23 mouse cellular contexts compared by ENCODE assay signal in the genomic region with DNA sequence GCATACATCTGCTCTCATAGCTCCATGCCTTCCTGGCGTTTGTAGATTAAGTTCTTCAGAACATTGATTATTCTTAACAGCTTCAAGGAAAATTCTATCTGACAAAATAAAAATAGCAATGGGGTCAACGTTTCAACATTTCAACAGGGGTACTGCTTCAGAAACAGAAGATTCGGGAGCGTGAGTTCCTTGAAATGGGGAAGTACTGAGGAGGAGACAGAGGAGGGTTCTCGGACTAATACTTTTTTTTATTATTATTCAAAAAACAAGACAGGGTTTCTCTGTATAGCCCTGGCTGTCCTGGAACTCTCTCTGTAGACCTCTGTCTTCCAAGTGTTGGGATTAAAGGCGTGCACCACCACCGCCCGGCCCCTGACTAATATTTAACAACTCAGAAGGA.
"Had no signal": no experiment of that assay in that cellular context is flagged by ENCODE, and none has a peak within 500 bp of the region (broad histone marks: within the 10 kb centered on the region; RNA-seq: fewer than 3 reads in every experiment).

No protein-coding gene starts in this region.

- DNase-seq: gastrocnemius, postnatal 14 days; gastrocnemius, postnatal 36 days; heart, adult 2 months; heart, postnatal 14 days; heart, postnatal 36 days; kidney, adult 11 months; kidney, adult 8-10 months; kidney, postnatal 10 days; kidney, postnatal 25 days; liver had no signal

- H3K4me2 ChIP-seq: heart, embryonic 11.5 days; heart, embryonic 13.5 days; heart, embryonic 15.5 days; hindbrain, embryonic 13.5 days; hindbrain, embryonic 15.5 days; limb, embryonic 12.5 days; liver, embryonic 11.5 days had no signal

- H3K9ac ChIP-seq: heart, embryonic 13.5 days; heart, embryonic 15.5 days; hindbrain, embryonic 13.5 days; hindbrain, embryonic 15.5 days; limb, embryonic 12.5 days; liver, embryonic 14.5 days had no signal

- H3K27ac ChIP-seq: heart, adult 2 months; heart, embryonic 13.5 days; heart, embryonic 15.5 days; hindbrain, embryonic 13.5 days; hindbrain, embryonic 15.5 days; hindbrain, postnatal 0 days; layer of hippocampus, adult 2 months; left cerebral cortex, adult 2 months; limb, embryonic 10.5 days; limb, embryonic 12.5 days; liver, embryonic 14.5 days had no signal

- H3K4me3 ChIP-seq: heart, adult 2 months; heart, embryonic 13.5 days; heart, embryonic 15.5 days; hindbrain, embryonic 13.5 days; hindbrain, embryonic 15.5 days; layer of hippocampus, adult 2 months; left cerebral cortex, adult 2 months; limb, embryonic 10.5 days; limb, embryonic 12.5 days had no signal

- ATAC-seq: hindbrain, postnatal 0 days; intestine, embryonic 16.5 days had no signal

- H3K27me3 ChIP-seq: heart, embryonic 13.5 days; heart, embryonic 15.5 days; hindbrain, embryonic 13.5 days; hindbrain, embryonic 15.5 days; limb, embryonic 12.5 days had no signal

- H3K4me1 ChIP-seq: heart, embryonic 15.5 days; hindbrain, embryonic 13.5 days; hindbrain, embryonic 15.5 days; limb, embryonic 10.5 days; limb, embryonic 12.5 days had no signal

- H3K9me3 ChIP-seq: heart, embryonic 13.5 days; heart, embryonic 15.5 days; hindbrain, embryonic 13.5 days; hindbrain, embryonic 15.5 days; limb, embryonic 10.5 days; limb, embryonic 12.5 days had no signal

- H3K36me3 ChIP-seq: heart, embryonic 13.5 days; heart, embryonic 15.5 days; hindbrain, embryonic 13.5 days; hindbrain, embryonic 15.5 days; limb, embryonic 10.5 days; limb, embryonic 12.5 days had no signal
